Mouse (Mus musculus) left cerebral cortex, postnatal 25 days (tissue): ENCODE data around the gene Apobec3. TPM values are rescaled to one million over a fixed set of nuclear protein-coding genes. Genes with fewer than 3 reads are reported as not detected.
"Not testable (repeated sequence)": the region's sequence is repeated elsewhere in the genome, so short reads cannot be mapped to it uniquely, and the experiment has no call there.

Experiments used
- DNase-seq, 2 experiments: peaks; one replicate each; pipeline ENCODE4 v3.0.0; 2022; ENCODE audit warnings: low spot score in 2 of 2, mixed read lengths in 1 of 2
- intact Hi-C: fragments of 180-260 bp; cut with DNase I; formaldehyde crosslinking; loops from one replicate; pipeline ENCODE4 v1.15.1; 2025
- total RNA-seq, 2 experiments: library from RNA; stranded (reverse); gene quantifications; 2 replicates each; pipeline ENCODE4 v1.2.3; 2021

Gene Apobec3
- total RNA-seq, 2 experiments from 2014 or later: 3.7 to 4.0 TPM

DNA sequence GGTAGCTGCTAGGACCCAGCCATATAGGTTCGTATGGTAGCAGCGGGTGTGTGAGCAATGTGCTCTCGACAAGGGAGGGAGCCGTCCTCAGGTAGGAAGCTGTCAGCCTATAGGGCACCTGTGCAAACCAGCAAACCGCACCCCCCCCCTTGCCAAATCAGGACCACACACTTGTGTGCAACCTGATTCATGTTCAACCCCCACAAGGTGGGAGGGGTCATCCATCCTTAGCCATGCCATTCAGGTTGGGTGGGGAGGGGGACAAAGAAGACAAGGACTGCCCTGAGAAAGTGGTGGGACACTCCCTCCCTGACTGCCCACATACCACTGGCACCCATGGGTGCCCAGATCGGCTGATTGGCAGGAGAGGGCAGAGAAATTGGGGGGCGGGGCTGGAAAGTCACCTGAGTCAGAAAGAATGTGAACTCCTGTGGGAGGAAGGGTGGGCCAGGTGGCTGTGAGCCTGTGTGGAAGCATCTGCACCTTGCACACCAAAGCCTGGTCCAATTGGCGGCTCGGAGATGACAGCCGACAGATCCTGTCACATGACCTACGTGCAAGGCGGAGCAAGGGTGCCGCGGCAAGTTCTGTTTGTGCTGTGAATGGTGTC lies 25.8 kb downstream of the Apobec3 start:
- DNase-seq: no peak
- intact Hi-C loops: no loop called here

GRCm38 (mm10) chr15:79918485-79918884 lies 27.0 kb downstream of the Apobec3 start:
- no peak for DNase-seq
- intact Hi-C loops: no loop called here

DNA sequence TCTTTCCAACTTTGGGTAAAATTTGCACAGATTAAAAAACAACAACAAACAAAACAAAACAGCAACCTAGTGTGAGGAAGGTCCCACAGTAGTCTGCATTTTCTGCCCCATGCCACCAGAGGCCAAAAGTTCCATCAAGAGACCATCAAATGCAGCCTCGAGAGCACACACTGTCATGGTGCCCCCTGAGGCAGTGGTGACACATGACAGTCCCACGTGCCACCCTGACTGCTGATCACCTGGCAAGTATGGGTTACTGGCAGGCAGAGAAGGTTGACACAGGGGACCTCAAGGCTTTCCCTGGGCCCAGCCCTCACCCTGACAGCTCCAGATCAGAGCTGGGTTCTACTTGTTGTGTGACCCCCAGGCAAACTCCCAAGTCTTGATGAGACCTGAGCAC lies 28.3 kb downstream of the Apobec3 start:
- DNase-seq: no peak
- intact Hi-C loops: no loop called here

DNA sequence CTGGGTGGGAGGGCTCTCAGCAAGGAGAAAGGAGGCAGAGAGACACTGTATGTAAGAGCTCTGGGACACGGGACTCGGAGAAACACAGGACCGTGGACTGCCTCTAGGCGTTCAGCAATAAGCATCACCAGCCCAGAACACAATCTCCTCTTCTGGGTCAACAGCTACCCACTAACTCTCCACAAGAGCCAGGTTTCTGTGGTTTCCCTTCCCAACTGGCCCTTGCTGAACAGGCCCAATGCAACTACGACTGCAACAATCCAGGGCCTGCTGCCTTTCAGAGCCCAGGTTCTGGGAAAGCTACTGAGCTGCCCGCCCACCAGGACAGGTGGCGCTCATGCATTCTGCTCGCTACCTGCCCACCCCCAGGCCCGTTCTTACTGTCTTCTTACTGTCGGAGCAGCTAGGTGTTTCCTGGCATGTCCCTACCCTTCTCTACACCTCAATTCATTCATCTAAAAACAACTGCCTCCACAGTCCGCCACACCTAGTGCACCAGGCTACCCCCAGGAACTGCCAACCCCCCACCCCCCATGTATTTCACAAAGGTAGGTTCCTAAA lies 35.5 kb downstream of the Apobec3 start:
- DNase-seq: no peak
- intact Hi-C loops: loop anchor here (5.0 kb wide), 1 partner anchor 95 kb away; the partner anchor contains the start of genes Cbx6 and Npcd

DNA sequence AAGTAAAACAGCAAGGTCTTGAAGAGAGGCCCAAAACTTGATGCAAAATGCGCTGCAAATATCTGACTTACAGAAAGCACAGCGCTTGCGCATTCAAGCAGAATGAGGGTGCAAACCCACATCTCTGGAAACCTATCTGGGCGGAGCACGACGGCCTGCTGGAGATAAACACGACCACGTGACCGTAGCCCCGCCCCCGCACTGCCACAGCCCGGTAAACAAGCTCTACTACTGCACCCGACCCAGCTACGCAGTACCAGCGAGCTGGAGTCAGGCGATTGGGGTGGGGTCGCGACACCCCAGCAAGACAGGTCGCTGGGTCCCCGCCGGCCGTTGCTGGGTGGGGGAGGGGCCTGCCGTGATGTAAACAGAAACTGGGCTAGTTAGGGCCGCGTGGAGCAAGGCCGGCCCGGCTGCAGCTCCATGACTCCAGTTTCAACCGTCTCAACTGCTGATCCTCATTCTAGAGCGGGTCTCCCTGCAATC lies 36.2 kb downstream of the Apobec3 start:
- DNase-seq: peak; percentile 89 to 94
- intact Hi-C loops: loop anchor here (5.0 kb wide), 1 partner anchor 95 kb away; the partner anchor contains the start of genes Cbx6 and Npcd

GRCm38 (mm10) chr15:79928316-79928715 lies 36.9 kb downstream of the Apobec3 start:
- no peak for DNase-seq
- intact Hi-C loops: loop anchor here (5.0 kb wide), 1 partner anchor 96 kb away; the partner anchor contains the start of genes Cbx6 and Npcd

GRCm38 (mm10) chr15:79928736-79929135 lies 37.3 kb downstream of the Apobec3 start:
- no peak for DNase-seq
- intact Hi-C loops: loop anchor here (5.0 kb wide), 1 partner anchor 96 kb away; the partner anchor contains the start of genes Cbx6 and Npcd

DNA sequence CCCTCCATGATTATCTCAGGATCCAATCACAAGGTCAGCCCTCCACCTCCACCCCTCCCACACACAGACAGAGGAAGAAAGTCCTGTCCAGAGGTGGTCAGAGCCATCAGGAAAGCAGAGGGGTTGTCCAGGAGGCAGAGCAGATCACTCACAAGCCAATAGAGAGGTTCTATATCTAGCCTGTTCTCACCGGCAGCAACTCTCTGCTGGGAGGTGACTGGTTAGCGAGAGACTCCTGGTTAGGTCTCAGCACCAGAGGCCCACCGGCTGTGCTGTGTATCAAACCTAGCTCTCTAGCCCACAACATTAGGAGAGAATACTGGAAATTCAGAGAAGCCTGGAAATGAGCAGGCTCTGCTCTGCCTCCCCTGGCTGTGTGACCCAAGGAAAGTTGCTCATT lies 38.3 kb downstream of the Apobec3 start:
- no peak for DNase-seq

DNA sequence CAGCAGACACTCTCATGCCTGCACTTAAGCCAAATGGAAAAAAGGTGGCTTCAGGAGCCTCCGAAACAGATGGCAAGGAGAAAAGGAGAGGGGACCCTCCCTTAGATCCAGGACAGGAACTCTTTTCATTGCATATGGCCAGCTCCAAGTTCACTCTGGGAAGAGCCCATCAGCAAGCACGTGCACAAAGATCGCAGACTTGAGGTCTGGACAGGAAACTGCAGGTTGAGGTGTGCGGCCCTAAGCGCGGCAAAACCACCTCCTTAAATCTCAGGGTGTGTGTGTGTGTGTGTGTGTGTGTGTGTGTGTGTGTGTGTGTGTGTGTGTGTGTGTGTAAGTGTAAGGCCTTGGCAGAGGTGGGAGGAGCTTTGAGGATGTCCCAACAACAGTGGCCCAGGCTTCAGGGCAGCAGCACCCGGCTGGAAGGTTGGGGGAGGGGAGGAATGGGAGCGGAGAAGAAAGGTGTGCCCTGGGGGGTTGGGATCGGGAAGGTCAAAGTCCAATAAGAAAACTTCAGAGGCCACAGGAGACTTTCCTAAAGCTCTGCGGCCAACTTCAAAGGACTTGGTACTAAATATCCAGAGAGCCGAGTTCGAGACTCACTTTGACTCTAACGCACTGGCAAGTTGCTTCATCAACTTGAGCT lies 40.2 kb downstream of the Apobec3 start:
- no peak for DNase-seq
- intact Hi-C loops: loop anchor here (10.0 kb wide), 1 partner anchor 293 kb away; no protein-coding TSS in a partner anchor

More for the DNA sequence above, 38.3 kb downstream of the Apobec3 start:
- intact Hi-C loops: loop anchor here (5.0 to 10.0 kb wide), 2 partner anchors 97 to 295 kb away; partner anchors contain the start of genes Cbx6 and Npcd

GRCm38 (mm10) chr15:79932323-79932987 lies 41.0 kb downstream of the Apobec3 start:
- peak; percentile 93 to 94 for DNase-seq
- intact Hi-C loops: loop anchor here (10.0 kb wide), 1 partner anchor 292 kb away; no protein-coding TSS in a partner anchor

DNA sequence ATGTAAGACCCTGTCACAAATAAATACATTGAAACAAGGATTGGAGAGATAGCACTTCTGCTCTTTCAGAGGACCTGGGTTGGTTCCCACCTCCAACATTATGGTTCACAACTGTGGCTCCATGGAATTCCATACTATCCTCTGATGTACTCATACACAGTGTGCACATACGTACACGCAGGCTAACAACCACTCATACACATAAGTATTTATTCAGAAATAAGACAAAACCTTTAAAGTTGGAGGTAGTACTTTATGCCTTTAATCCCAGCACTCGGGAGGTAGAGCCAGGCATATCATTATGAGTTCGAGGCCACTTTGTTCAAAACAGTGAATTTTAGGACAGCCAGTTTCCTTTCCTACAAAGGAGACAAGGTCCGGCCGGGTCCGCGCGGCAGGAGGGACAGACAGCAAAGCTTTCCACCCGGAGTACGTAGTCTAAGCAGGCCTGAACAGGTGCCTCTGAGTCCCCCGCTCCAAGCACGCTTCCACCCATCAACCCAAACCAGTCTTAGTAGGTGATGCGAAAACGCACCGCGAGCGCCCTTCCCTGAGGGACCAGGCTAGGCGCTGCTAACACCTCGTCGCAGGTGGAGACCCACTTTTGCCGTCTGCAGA lies 41.7 kb downstream of the Apobec3 start:
- intact Hi-C loops: loop anchor here (10.0 kb wide), 1 partner anchor 292 kb away; no protein-coding TSS in a partner anchor
- no peak for DNase-seq

- no peak for DNase-seq
- intact Hi-C loops: loop anchor here (10.0 kb wide), 1 partner anchor 291 kb away; no protein-coding TSS in a partner anchor
Observed at GRCm38 (mm10) chr15:79933670-79934514, 42.4 kb downstream of the Apobec3 start.

- DNase-seq: no peak
- intact Hi-C loops: loop anchor here (10.0 kb wide), 1 partner anchor 290 kb away; no protein-coding TSS in a partner anchor
Observed at GRCm38 (mm10) chr15:79934776-79935175, 43.3 kb downstream of the Apobec3 start.

GRCm38 (mm10) chr15:79935654-79936373 lies 44.4 kb downstream of the Apobec3 start:
- no peak for DNase-seq
- intact Hi-C loops: loop anchor here (10.0 kb wide), 1 partner anchor 289 kb away; no protein-coding TSS in a partner anchor

DNA sequence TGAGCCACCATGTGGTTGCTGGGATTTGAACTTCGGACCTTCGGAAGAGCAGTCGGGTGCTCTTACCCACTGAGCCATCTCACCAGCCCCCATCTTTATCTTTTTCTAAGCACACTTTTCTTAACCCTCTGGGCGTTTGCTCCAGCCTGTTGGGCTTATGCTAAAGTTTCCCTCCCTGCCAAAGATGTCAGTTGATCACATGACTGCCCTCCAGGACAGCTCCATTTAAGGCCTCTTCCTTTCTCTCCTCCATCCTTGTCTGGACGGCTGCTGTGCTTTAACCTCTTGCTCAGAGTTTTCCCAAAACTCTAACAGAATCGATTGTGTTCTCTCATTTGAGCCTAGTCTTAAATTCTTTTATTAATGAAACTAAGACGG lies 44.9 kb downstream of the Apobec3 start:
- intact Hi-C loops: loop anchor here (10.0 kb wide), 1 partner anchor 288 kb away; no protein-coding TSS in a partner anchor
- DNase-seq: no peak

DNA sequence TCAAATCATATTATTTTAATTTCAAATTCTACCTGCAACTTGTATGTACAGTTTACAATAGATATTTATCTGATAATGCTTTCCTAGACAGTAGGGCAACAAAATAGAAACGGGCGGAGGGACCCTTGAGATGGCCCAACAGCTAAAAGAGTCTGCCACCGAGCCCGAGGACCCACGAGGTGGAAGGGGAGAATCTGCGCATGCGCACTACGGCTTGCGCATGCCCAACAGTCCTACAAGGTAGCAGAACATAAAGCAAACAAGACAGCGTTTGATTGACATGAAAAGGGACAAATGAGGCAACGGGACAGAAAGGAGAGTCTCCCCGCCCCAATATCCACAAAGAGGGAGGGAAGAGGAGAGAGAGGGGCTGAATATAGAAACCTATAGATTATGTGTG lies 47.6 kb downstream of the Apobec3 start:
- intact Hi-C loops: loop anchor here (10.0 kb wide), 1 partner anchor 286 kb away; no protein-coding TSS in a partner anchor

GRCm38 (mm10) chr15:79939501-79939900 lies 48.0 kb downstream of the Apobec3 start:
- intact Hi-C loops: loop anchor here (10.0 kb wide), 1 partner anchor 285 kb away; no protein-coding TSS in a partner anchor

More for the DNA sequence above, 47.6 kb downstream of the Apobec3 start:
- DNase-seq: no peak

More at GRCm38 (mm10) chr15:79939501-79939900, 48.0 kb downstream of the Apobec3 start:
- DNase-seq: not testable (repeated sequence)
